Mouse (Mus musculus): Measurements from ENCODE around the gene Actr8.

Gene Actr8

GRCm38 (mm10) chr14:30041836-30042235, 63.7 kb downstream of the Actr8 start:
- no peak for DNase-seq

- peak; percentile 22 for DNase-seq
Measured at GRCm38 (mm10) chr14:30043356-30043940, 65.3 kb downstream of the Actr8 start.

GRCm38 (mm10) chr14:30045239-30045638, 67.1 kb downstream of the Actr8 start:
- peak; percentile 14 for DNase-seq

GRCm38 (mm10) chr14:30045704-30046220, 67.6 kb downstream of the Actr8 start:
- no peak for DNase-seq

GRCm38 (mm10) chr14:30046976-30047375, 68.8 kb downstream of the Actr8 start:
- DNase-seq: no peak

- DNase-seq: no peak
Measured at GRCm38 (mm10) chr14:30048049-30048448, 69.9 kb downstream of the Actr8 start.

GRCm38 (mm10) chr14:30050280-30050679, 72.1 kb downstream of the Actr8 start:
- DNase-seq: no peak

GRCm38 (mm10) chr14:30054922-30055321, 76.8 kb downstream of the Actr8 start:
- no peak for DNase-seq

Measured in lung, postnatal 10 days (tissue).